Mouse (Mus musculus) NIH3T3 (cell line): ENCODE measurements around the gene Col25a1.

ENCODE experiments used
- DNase-seq: peaks from one replicate; pipeline ENCODE4 v3.0.0-alpha.2; 2012; ENCODE audit warnings: low read depth

The Col25a1 gene

DNA sequence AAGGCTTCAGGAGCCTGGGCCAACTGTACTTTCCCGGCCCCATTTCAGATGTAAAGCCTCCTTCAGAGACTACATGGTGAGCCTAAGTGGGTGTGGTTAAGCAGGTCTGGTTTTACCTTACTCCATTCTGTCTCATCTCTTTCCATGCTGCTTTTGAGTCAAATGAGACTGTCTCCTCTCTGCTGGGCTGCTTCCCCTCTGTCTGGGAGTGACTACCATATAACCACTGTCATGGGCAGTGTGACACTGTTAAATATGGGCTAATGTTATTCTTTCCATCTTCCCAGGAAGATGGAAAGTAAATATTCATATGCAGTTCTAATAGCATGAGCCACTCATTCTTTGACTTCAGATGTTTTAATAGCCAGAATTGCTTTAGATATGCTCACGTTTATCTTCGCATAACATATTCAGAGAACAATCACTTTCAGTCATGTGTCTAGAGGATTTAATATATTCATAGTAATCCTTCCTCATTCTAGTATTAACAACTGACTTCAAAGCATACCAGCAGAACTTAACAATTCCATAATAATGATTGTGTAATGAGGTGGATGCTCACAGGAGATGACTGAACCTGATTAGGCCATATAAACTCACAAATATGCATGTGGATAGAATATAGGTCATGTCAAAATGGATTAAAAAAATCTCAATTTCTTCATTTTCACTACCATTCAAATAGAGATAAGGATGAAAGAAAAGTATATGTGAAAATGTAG is 243.5 kb downstream of the Col25a1 start:
- no peak for DNase-seq

GRCm38 (mm10) chr3:130377786-130378185 is 246.5 kb downstream of the Col25a1 start:
- DNase-seq: no peak

GRCm38 (mm10) chr3:130378626-130379025 is 247.3 kb downstream of the Col25a1 start:
- DNase-seq: no peak

DNA sequence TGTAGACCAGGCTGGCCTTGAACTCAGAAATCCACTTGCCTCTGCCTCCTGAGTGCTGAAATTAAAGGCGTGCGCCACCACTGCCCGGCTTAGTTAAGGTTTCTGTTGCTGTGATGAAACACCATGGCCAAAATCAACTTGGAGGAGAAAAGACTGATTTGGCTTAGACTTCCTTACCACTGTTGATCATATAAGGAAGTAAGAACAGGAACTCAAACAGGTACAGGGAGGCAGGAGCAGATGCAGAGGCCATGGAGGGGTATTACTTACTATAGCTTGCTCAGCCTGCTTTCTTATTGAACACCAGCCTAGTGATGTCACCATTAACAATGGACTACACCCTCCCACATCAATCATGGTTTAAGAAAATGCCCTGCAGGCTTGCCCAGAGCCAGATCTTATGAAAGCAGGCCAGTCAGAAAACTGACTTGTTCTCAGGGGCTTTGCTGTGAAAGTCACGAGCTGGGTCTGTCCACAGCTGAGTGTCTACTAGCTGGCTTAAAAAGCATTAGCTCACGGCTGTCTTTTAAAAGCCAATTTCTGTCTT is 249.1 kb downstream of the Col25a1 start:
- DNase-seq: no peak

- no peak for DNase-seq
These were observed 250.4 kb downstream of the Col25a1 start for GRCm38 (mm10) chr3:130381691-130382090.

- no peak for DNase-seq
These were observed 254.6 kb downstream of the Col25a1 start for GRCm38 (mm10) chr3:130385856-130386255.

- DNase-seq: no peak
These were observed 255.9 kb downstream of the Col25a1 start for GRCm38 (mm10) chr3:130387156-130387555.

DNA sequence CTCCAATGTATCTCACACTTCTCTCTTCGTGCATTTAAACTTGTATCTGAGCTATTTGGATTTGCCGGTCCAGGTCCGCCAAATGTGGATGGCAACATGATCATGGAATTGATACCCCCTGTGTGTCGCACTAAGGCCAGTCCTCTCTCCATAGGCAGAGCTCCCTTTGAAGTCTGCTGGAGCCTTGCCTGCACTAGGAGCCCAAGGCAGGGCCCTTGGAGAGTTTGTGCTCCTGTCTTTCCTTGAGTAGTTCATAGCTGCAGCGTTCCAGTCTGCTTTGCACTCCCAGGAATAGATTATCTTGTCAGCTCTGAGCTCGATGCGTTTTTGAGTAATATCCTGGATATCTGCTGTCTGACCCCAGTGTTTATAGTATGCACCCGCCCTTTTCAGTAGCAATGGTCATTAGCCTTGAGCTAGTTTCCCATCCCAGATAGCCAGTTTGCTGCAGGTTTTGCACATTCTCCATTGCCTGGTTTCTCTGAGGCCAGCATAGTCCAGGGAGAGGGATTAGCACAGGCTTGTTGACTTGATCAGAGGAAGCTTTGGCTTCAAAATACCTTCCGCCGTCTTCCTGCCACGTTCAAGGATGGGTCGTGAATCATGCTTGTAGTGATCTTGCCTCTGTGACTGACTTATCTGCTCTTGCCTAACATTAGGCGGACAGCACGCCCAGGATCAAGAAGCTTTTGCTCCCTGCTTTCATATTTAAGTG is 258.1 kb downstream of the Col25a1 start:
- no peak for DNase-seq

DNA sequence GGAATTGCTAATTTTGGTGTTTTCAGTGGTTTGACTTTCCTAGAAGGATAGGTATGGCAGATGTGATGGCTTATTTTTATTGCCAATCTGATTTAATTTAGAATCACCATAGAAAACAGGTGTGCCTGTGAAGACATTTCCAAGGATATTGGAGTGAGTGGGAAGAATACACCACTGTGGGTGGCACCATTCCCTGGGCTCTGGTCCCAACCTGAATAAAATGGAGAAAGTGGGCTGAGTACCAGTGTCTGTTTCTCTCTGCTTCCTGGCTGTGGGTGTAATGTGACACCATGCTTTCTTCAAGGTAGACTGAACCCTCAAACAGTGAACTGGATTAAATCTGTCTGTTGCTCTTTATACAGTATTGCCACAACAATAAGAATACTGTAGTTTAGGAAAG is 265.3 kb downstream of the Col25a1 start:
- no peak for DNase-seq

- DNase-seq: peak; percentile 26
These were observed 269.6 kb downstream of the Col25a1 start for GRCm38 (mm10) chr3:130400716-130401559.

DNA sequence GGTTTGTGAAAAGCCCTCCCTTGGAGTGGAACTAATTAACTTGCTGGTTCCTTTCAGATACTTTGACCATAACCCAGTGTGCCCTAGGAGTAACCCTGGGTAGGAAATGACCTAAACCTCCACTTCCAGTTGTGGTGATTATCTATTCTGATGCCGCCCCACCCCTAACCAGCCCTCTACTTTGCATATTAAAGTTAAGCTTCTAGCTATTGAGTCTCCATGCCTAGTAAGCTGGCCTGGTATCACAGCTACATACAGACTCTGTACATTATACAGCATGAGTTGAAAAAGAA is 270.2 kb downstream of the Col25a1 start:
- no peak for DNase-seq

DNA sequence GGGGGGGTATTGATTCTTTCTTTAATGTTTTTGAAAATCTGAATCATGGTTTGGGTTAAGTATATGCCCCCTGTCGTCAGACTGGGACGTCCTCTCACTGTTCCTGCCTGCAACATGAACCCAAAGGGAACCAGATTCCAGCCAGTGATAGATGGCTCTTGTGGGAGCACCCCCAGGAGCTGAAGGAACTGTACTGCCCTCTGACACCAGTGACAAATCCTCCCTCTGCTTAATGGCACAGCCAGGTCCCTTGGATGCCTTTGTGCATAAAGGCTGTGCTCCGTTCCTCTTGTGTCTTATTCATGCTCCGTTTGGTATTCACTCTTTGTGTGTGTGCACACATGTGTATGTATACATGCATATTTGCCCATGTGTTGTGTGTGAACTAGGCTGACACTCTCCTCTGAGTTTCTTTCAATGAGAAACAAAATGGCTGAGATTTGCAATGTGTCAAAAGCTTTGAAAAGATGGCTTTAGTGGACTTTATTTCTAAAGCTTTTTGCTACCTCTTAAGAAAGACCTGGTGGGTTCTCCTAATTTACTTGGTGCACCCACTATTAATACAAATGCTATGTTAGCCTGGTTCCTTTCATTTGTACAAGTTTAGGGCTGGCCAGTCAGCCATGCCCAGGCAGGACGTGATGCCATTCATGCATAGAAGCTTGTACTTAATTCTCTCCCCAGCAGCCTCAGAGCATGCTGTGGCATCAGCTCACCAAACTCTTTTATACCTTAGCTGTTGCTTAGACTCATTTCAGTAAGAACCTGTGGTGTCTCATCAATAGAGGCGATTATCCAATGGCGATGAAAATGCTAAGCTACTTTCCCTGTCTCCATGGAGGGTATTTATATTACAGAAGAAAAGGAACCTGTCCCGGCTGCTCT is 273.5 kb downstream of the Col25a1 start:
- DNase-seq: no peak

- no peak for DNase-seq
These were observed 275.9 kb downstream of the Col25a1 start for GRCm38 (mm10) chr3:130407201-130407600.

DNA sequence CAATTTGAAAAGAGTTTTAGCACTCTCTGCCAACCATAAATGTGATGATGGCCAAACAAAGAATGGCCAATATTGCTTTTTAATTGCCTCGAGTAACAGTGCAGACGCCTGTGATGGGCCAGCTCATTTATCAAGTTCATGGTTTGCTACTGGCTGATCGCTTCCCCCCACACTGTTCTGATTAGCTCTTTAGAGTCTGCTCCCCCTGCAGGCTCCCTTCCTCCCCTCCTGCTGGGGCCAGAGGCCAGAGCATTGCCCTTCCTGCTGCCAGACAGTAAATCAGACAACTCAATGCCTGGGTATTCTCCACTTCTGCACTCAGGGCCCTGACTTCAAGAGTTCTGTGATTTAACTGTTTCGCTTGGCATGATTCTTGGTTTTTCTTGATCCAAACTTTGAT is 281.9 kb downstream of the Col25a1 start:
- DNase-seq: no peak

DNA sequence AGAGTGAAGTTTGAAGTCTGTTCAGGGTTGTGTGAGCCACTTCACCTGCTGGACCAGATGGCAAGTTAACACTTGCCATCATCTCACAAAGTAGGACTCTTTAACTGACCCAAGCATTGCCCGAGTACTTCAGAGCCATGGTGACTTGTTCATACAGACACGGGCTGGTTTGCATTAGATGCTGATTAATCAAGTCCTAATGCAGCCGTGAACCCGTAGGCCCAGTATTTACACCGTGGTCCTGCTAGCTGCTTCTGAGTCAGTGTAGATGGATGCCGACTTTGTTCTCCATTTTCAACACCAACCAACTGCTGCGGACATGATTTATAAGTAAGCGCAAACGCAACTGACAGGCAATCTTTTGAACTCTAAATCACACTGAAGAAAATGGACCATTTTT is 287.6 kb downstream of the Col25a1 start:
- DNase-seq: no peak

- no peak for DNase-seq
These were observed 297.5 kb downstream of the Col25a1 start for GRCm38 (mm10) chr3:130428796-130429195.

GRCm38 (mm10) chr3:130430052-130430451 is 298.8 kb downstream of the Col25a1 start:
- no peak for DNase-seq

- no peak for DNase-seq
These were observed 301.5 kb downstream of the Col25a1 start for GRCm38 (mm10) chr3:130432818-130433217.

GRCm38 (mm10) chr3:130436956-130437355 is 305.7 kb downstream of the Col25a1 start:
- no peak for DNase-seq

- DNase-seq: no peak
These were observed 308.5 kb downstream of the Col25a1 start for GRCm38 (mm10) chr3:130439767-130440166.

DNA sequence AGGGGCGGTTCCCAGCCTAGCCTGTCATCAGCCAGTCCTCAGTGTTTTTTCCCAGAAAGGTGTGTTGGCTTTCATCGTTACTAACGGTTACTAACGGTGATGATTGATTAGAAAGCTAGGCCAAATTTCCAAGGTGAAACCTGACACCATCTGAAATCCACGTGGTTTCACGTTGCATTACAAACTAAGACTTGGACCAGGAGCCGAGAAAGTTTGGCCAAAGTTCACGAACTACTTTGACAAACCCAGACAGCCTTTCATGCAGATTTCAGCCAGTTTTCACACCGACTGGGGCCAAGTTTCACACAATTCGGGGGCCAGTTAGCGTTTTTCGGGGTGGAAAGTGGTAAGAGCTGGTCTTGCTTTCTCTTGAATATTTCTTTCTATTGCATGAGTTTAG is 309.4 kb downstream of the Col25a1 start:
- peak; percentile 6 for DNase-seq
